In genomic region chr2:166685824-166686223, GRCm38 (mm10) we compare ENCODE assay signal across 23 mouse cellular contexts. TPM values are rescaled to one million over a fixed set of nuclear protein-coding genes. Genes with fewer than 3 reads are reported as not detected.
DNase-seq lines count a peak whose midpoint lies in the region; ATAC-seq and TF ChIP-seq lines count a peak whose summit lies in the region.
"Had no signal": no experiment of that assay in that cellular context is flagged by ENCODE, and none has a peak within 500 bp of the region (broad histone marks: within the 10 kb centered on the region; RNA-seq: fewer than 3 reads in every experiment).

No protein-coding gene starts in this region.

- TF ChIP-seq POLR2A in heart, adult 2 months (IDR thresholded peaks at IDR 0.05; ENCODE audit: insufficient read depth, low read depth, low read length) = no peak

- no peak for TF ChIP-seq EP300 in heart, adult 2 months (IDR thresholded peaks at IDR 0.05; ENCODE audit: insufficient read depth, low read depth, low read length)

- intact Hi-C loops in heart, adult 2 months (cut with DNase I) = no loop called here

- no peak overlapping the region for H3K9ac ChIP-seq in forebrain, embryonic 11.5 days (ENCODE audit: low read length)
- no peak overlapping the region for H3K9ac ChIP-seq in forebrain, embryonic 13.5 days
- H3K9ac ChIP-seq in forebrain, postnatal 0 days = no peak overlapping the region
- H3K9ac ChIP-seq in heart, adult 2 months (ENCODE audit: low read depth, low read length) = no peak overlapping the region
- H3K9ac ChIP-seq: embryonic facial prominence, embryonic 12.5 days; heart, embryonic 15.5 days; hindbrain, embryonic 15.5 days had no signal

- peaks cover 53% of the 10 kb centered on the region for H3K4me1 ChIP-seq in forebrain, embryonic 10.5 days
- H3K4me1 ChIP-seq in forebrain, embryonic 11.5 days (replicated peaks; ENCODE audit: control insufficient read depth, insufficient read depth, low read length) = peaks cover 22% of the 10 kb centered on the region; the same call in 1 of the 2 replicates
- H3K4me1 ChIP-seq in forebrain, embryonic 13.5 days = peaks cover 60% of the 10 kb centered on the region
- H3K4me1 ChIP-seq in forebrain, postnatal 0 days (ENCODE audit: insufficient read depth) = 0 out of 2 replicates have a peak, but pooled peaks cover 9% of the 10 kb centered on the region
- no peaks in the 10 kb centered on the region for H3K4me1 ChIP-seq in heart, adult 2 months (ENCODE audit: control insufficient read depth, insufficient read depth, low read length)

- H3K4me3 ChIP-seq in forebrain, embryonic 10.5 days = no peak overlapping the region
- H3K4me3 ChIP-seq in forebrain, embryonic 11.5 days (ENCODE audit: low read depth, low read length) = no peak overlapping the region
- no peak overlapping the region for H3K4me3 ChIP-seq in forebrain, embryonic 13.5 days
- no peak overlapping the region for H3K4me3 ChIP-seq in forebrain, postnatal 0 days (ENCODE audit: low read depth, low read length)
- no peak overlapping the region for H3K4me3 ChIP-seq in heart, adult 2 months
- H3K4me3 ChIP-seq: embryonic facial prominence, embryonic 12.5 days; heart, embryonic 15.5 days; hindbrain, embryonic 15.5 days had no signal

- no peaks in the 10 kb centered on the region for H3K36me3 ChIP-seq in forebrain, embryonic 10.5 days (replicated peaks)
- no peaks in the 10 kb centered on the region for H3K36me3 ChIP-seq in forebrain, embryonic 11.5 days (ENCODE audit: control insufficient read depth, insufficient read depth, low read length)
- H3K36me3 ChIP-seq in forebrain, embryonic 13.5 days (ENCODE audit: poor library complexity, severe bottlenecking) = no peaks in the 10 kb centered on the region
- H3K36me3 ChIP-seq in forebrain, postnatal 0 days (ENCODE audit: insufficient read depth) = no peaks in the 10 kb centered on the region
- H3K36me3 ChIP-seq in heart, adult 2 months (ENCODE audit: control insufficient read depth, insufficient read depth, low read length) = no peaks in the 10 kb centered on the region
- H3K36me3 ChIP-seq: embryonic facial prominence, embryonic 12.5 days; G1E; heart, embryonic 15.5 days; hindbrain, embryonic 15.5 days had no signal

- ATAC-seq in forebrain, embryonic 11.5 days (replicated peaks; ENCODE audit: low FRiP score) = no peak
- ATAC-seq in forebrain, embryonic 13.5 days = peak; percentile 78
- peak; percentile 53 for ATAC-seq in forebrain, postnatal 0 days
- ATAC-seq: CD4-positive, CD25-positive, alpha-beta regulatory T cell, adult 4 months; intestine, embryonic 16.5 days had no signal

- 0 out of 2 replicates have a peak overlapping the region, but pooled peaks have one; percentile 8 for H3K27ac ChIP-seq in forebrain, embryonic 10.5 days
- H3K27ac ChIP-seq in forebrain, embryonic 11.5 days (ENCODE audit: low read depth, low read length) = no peak overlapping the region
- peak overlapping the region; percentile 68; the same call in 1 of the 2 replicates for H3K27ac ChIP-seq in forebrain, embryonic 13.5 days
- H3K27ac ChIP-seq in forebrain, postnatal 0 days (ENCODE audit: low read depth, low read length) = no peak overlapping the region
- H3K27ac ChIP-seq in heart, adult 2 months = no peak overlapping the region
- H3K27ac ChIP-seq: heart, embryonic 15.5 days; hindbrain, embryonic 15.5 days had no signal

- no peaks in the 10 kb centered on the region for H3K9me3 ChIP-seq in forebrain, embryonic 10.5 days
- no peaks in the 10 kb centered on the region for H3K9me3 ChIP-seq in forebrain, embryonic 11.5 days (ENCODE audit: control insufficient read depth, low read length)
- no peaks in the 10 kb centered on the region for H3K9me3 ChIP-seq in forebrain, embryonic 13.5 days (replicated peaks)
- no peaks in the 10 kb centered on the region for H3K9me3 ChIP-seq in forebrain, postnatal 0 days (ENCODE audit: low read length)
- H3K9me3 ChIP-seq: embryonic facial prominence, embryonic 12.5 days; G1E; heart, embryonic 15.5 days; hindbrain, embryonic 15.5 days had no signal

- no peaks in the 10 kb centered on the region for H3K79me2 ChIP-seq in heart, adult 2 months (replicated peaks; ENCODE audit: control insufficient read depth, insufficient read depth, low read length)

- no peak for TF ChIP-seq CTCF in forebrain, postnatal 0 days (IDR thresholded peaks at IDR 0.05; ENCODE audit: low read depth)
- no peak for TF ChIP-seq CTCF in heart, adult 2 months (IDR thresholded peaks at IDR 0.05)

- no peak overlapping the region for H3K4me2 ChIP-seq in forebrain, embryonic 11.5 days (ENCODE audit: low read depth, low read length, severe bottlenecking)
- H3K4me2 ChIP-seq in forebrain, embryonic 13.5 days = no peak overlapping the region
- H3K4me2 ChIP-seq in forebrain, postnatal 0 days (ENCODE audit: low read depth) = no peak overlapping the region
- H3K4me2 ChIP-seq: embryonic facial prominence, embryonic 12.5 days; heart, embryonic 11.5 days; heart, embryonic 15.5 days; hindbrain, embryonic 15.5 days had no signal

- 82% methylated on average over 8 of the region's 8 CpGs for WGBS in forebrain, embryonic 10.5 days
- WGBS in forebrain, embryonic 11.5 days = 77% methylated on average over 8 of the region's 8 CpGs
- WGBS in forebrain, embryonic 13.5 days = 76% methylated on average over 8 of the region's 8 CpGs
- WGBS in forebrain, postnatal 0 days = 45% methylated on average over 8 of the region's 8 CpGs
- 76% methylated on average over 7 of the region's 8 CpGs for WGBS in heart, adult 2 months

- no peaks in the 10 kb centered on the region for H3K27me3 ChIP-seq in forebrain, embryonic 10.5 days (ENCODE audit: poor library complexity, severe bottlenecking)
- no peaks in the 10 kb centered on the region for H3K27me3 ChIP-seq in forebrain, embryonic 11.5 days (ENCODE audit: control insufficient read depth, insufficient read depth, low read length)
- H3K27me3 ChIP-seq in forebrain, embryonic 13.5 days = no peaks in the 10 kb centered on the region
- no peaks in the 10 kb centered on the region for H3K27me3 ChIP-seq in forebrain, postnatal 0 days (ENCODE audit: insufficient read depth, low read length)
- H3K27me3 ChIP-seq in heart, adult 2 months (ENCODE audit: control insufficient read depth, insufficient read depth, low read length) = no peaks in the 10 kb centered on the region
- H3K27me3 ChIP-seq: embryonic facial prominence, embryonic 12.5 days; heart, embryonic 15.5 days; hindbrain, embryonic 15.5 days had no signal

- DNase-seq in forebrain, embryonic 10.5 days (ENCODE audit: extremely low spot score, low spot score) = no peak
- no peak for DNase-seq in forebrain, embryonic 11.5 days (ENCODE audit: low spot score)
- peak; percentile 60 for DNase-seq in brain, adult 2 months (ENCODE audit: low read depth, low spot score)
- DNase-seq in forebrain, postnatal 0 days = peak; percentile 61
- DNase-seq in frontal cortex, postnatal 14 days (ENCODE audit: low spot score in 2 of 2) = no peak
- no peak for DNase-seq in heart, adult 2 months
- DNase-seq: adrenal gland, adult 8-10 months; B cell, adult 2 months; cerebellum, adult 2 months; cerebellum, postnatal 10 days; embryo, embryonic 11 days; gastrocnemius, postnatal 10 days; heart, adult 18-20 months; heart, postnatal 14 days; kidney, adult 2 months had no signal

RNA-seq across cellular contexts. Expression of gene Prex1, which starts 27.8 kb away (rescaled TPM):
- 24.3 and 25.5 TPM in 2 replicates for polyA plus RNA-seq in forebrain, embryonic 10.5 days (2016; fragmentation: Nextera tagmentation; extraction: Ambion mirVana)
- polyA plus RNA-seq in forebrain, embryonic 11.5 days (2014; fragmentation: Nextera tagmentation; extraction: Ambion mirVana) = 22.3 and 29.7 TPM in 2 replicates
- 28.6 and 32.7 TPM in 2 replicates for polyA plus RNA-seq in forebrain, embryonic 13.5 days (2015; fragmentation: Nextera tagmentation; extraction: Ambion mirVana)
- total RNA-seq in forebrain, postnatal 0 days (2014; rRNA removed) = 30.6 and 31.3 TPM in 2 replicates
- polyA plus RNA-seq in forebrain, postnatal 0 days (2015; fragmentation: Nextera tagmentation; extraction: Ambion mirVana) = 14.5 and 17.5 TPM in 2 replicates
- total RNA-seq in heart, adult 2 months (2021) = 1 to 10 TPM; 5.2 to 6.0 TPM
- 9.3 and 9.8 TPM in 2 replicates for polyA plus RNA-seq in heart, adult 2 months (2012; rRNA removed)

Comparison
In these comparisons a context has a peak if more than half of its experiments do, and no peak if none do; other contexts are left out.
1. DNase-seq: peak in brain, adult 2 months (single experiment) and forebrain, postnatal 0 days (single experiment); none in forebrain, embryonic 10.5 days (single experiment), forebrain, embryonic 11.5 days (single experiment), frontal cortex, postnatal 14 days (0 of 2) and heart, adult 2 months (0 of 2).
2. H3K27ac ChIP-seq: peak in forebrain, embryonic 10.5 days (single experiment) and forebrain, embryonic 13.5 days (single experiment); none in forebrain, embryonic 11.5 days (single experiment), forebrain, postnatal 0 days (single experiment) and heart, adult 2 months (single experiment).